Mouse (Mus musculus) lung, postnatal 0 days (tissue): ENCODE results near the gene Slc44a3.
A peak's percentile ranks its signal among the peaks of the same experiment; 100 is the strongest.

Source experiments
- CTCF ChIP-seq: IDR thresholded peaks from 2 replicates; pipeline ENCODE4 v1.5.1; 2016; ENCODE audit warnings: antibody characterized with exemption, mild to moderate bottlenecking
- EP300 ChIP-seq: IDR thresholded peaks from 2 replicates; pipeline ENCODE4 v1.6.1; 2016; ENCODE audit warnings: antibody characterized with exemption, mild to moderate bottlenecking, control low read depth

GRCm38 (mm10) chr3:121560115-121560865 lies 28.1 kb upstream of the Slc44a3 start:
- TF ChIP-seq CTCF = peak; percentile 19; the same call in 1 of the 2 replicates
- TF ChIP-seq EP300 = peak; percentile 96
